Mouse (Mus musculus): Measurements from ENCODE around the gene Lin52. TPM values are rescaled to one million over a fixed set of nuclear protein-coding genes. Genes with fewer than 3 reads are reported as not detected.
A peak's percentile ranks its signal among the peaks of the same experiment; 100 is the strongest.

The Lin52 gene
- polyA plus RNA-seq (2012; rRNA removed), result 21.6 and 26.3 TPM in 2 replicates

DNA sequence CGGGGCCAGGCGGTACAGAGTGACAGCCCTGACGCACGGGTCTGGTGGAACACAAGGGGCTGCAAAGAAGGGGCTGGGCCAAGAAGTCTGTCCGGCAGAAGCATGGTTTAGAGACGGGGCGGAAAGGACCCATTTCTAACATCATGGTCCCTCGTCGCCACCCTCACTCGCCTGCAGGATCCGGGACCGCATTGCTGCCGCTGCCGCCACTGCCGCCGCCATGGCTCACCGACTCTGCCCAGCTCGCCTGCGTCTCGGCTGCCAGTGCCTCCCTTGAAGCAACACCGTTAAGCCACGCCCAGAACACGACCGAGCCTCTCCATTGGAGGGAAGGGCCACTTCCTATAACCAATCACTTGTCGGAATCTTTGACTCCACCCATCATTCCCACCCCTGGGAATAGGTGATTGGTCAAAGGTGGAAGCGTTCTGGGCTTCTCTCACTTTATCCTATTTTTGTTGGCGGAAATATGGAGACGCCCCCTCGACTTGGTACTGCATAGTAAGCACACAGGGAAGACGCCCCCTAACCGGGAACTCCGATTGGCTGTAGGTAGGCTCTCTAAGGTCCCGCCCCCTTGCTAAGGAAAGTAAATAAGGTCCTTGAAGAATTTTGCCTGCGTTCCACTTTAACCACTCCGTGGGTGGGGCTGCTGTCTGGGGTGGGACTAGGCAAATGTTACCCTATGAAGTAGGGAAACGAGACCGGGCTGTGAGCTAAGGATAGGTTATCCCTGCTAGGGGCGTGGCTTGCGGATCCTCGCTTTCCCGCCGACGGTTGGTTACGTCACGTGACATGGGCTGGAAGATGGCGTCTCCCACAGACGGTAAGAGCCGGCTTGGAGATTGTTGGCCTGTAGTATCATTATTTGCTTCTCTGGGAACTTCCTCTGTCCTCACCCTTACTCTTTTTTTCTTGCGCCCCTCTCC is at the start of gene Lin52, which contains the start of gene Aldh6a1:
Gene Lin52, plus strand, starts transcription at position 705 of the 929 bp plus-strand sequence.
Gene Aldh6a1, minus strand, starts transcription at position 287 of the 929 bp plus-strand sequence.
- no peaks in the 10 kb centered on the region for H3K36me3 ChIP-seq (ENCODE audit: control insufficient read depth, insufficient read depth, low read length)
- peak within 1 kb of the TSS; percentile 94 for H3K27ac ChIP-seq (ENCODE audit: insufficient read depth, low read depth, low read length)
- TF ChIP-seq CTCF (conservative IDR thresholded peaks at IDR 0.05; ENCODE audit: insufficient read depth, insufficient read length, low read depth, low read length) (no peak), POLR2A (IDR thresholded peaks at IDR 0.05; ENCODE audit: low read depth, low read length) (peak; percentile 97)
- peaks cover 5% of the 10 kb centered on the region; the same call in 1 of the 2 replicates for H3K4me1 ChIP-seq (ENCODE audit: control insufficient read depth, insufficient read depth, low read length)
- DNase-seq, result peak; percentile 100
- WGBS, result under 1% methylated on average over 49 of the region's 49 CpGs
- no peaks in the 10 kb centered on the region for H3K27me3 ChIP-seq (replicated peaks; ENCODE audit: control insufficient read depth, insufficient read depth, low read length)
- H3K4me3 ChIP-seq (ENCODE audit: insufficient read depth, low read depth, low read length), result peak within 1 kb of the TSS; percentile 84

- peak; percentile 70 for DNase-seq
- TF ChIP-seq CTCF (conservative IDR thresholded peaks at IDR 0.05; ENCODE audit: insufficient read depth, insufficient read length, low read depth, low read length) (no peak), POLR2A (IDR thresholded peaks at IDR 0.05; ENCODE audit: low read depth, low read length) (no peak)
- Histone ChIP-seq H3K4me1 (ENCODE audit: control insufficient read depth, insufficient read depth, low read length) (peaks cover 16% of the 10 kb centered on the region), H3K27me3 (replicated peaks; ENCODE audit: control insufficient read depth, insufficient read depth, low read length) (no peaks in the 10 kb centered on the region), H3K27ac (ENCODE audit: insufficient read depth, low read depth, low read length) (peak overlapping the region; percentile 59), H3K36me3 (ENCODE audit: control insufficient read depth, insufficient read depth, low read length) (no peaks in the 10 kb centered on the region), H3K4me3 (ENCODE audit: insufficient read depth, low read depth, low read length) (no peak overlapping the region)
- 29% methylated on average over 9 of the region's 9 CpGs for WGBS
Measured at GRCm38 (mm10) chr12:84402923-84403322, 48.3 kb upstream of the Lin52 start.

DNA sequence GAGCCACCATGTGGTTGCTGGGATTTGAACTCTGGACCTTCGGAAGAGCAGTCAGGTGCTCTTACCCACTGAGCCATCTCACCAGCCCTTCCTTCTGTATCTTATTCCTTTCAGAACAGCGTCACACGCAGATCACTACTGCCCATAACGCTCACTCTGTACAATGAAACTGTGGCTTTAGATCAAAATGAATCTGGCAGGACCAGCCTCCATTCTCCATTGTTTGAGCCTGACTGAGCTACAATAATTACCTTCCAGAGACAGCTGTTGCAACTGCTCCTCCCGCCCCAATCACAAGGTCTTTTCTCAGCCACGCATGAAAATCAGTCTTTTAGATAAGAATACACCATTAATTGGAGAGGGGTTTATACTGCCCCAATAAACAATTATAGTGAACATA is 46.7 kb upstream of the Lin52 start:
- WGBS, result 79% methylated on average over 6 of the region's 6 CpGs
- no peak for DNase-seq
- no peak for TF ChIP-seq POLR2A (IDR thresholded peaks at IDR 0.05; ENCODE audit: low read depth, low read length)
- TF ChIP-seq CTCF (conservative IDR thresholded peaks at IDR 0.05; ENCODE audit: insufficient read depth, insufficient read length, low read depth, low read length), result no peak
- Histone ChIP-seq H3K27ac (ENCODE audit: insufficient read depth, low read depth, low read length) (no peak overlapping the region), H3K4me1 (ENCODE audit: control insufficient read depth, insufficient read depth, low read length) (peaks cover 13% of the 10 kb centered on the region), H3K27me3 (replicated peaks; ENCODE audit: control insufficient read depth, insufficient read depth, low read length) (no peaks in the 10 kb centered on the region), H3K4me3 (ENCODE audit: insufficient read depth, low read depth, low read length) (no peak overlapping the region), H3K36me3 (ENCODE audit: control insufficient read depth, insufficient read depth, low read length) (no peaks in the 10 kb centered on the region)

DNA sequence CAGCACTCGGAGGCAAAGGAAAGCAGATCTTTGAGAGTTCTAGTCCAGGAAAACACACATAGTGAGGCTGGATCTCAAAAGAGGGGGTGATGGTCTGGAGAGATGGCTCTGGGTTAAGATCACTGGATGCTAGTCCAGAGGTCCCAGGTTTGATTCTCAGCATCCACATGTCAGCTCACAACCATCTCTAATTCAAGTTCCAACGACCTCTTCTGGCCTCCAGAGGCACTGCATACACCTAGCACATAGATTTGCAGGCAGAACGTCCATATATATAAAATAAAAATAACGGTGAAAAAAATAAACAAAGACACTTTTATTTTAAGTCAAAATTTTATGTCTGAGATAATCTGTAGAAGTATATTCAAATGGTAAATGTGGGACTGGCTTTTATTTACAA is 44.0 kb upstream of the Lin52 start:
- Histone ChIP-seq H3K36me3 (ENCODE audit: control insufficient read depth, insufficient read depth, low read length) (no peaks in the 10 kb centered on the region), H3K4me3 (ENCODE audit: insufficient read depth, low read depth, low read length) (no peak overlapping the region), H3K4me1 (ENCODE audit: control insufficient read depth, insufficient read depth, low read length) (peaks cover 7% of the 10 kb centered on the region), H3K27me3 (replicated peaks; ENCODE audit: control insufficient read depth, insufficient read depth, low read length) (no peaks in the 10 kb centered on the region), H3K27ac (ENCODE audit: insufficient read depth, low read depth, low read length) (no peak overlapping the region)
- TF ChIP-seq POLR2A (IDR thresholded peaks at IDR 0.05; ENCODE audit: low read depth, low read length), result no peak
- no peak for TF ChIP-seq CTCF (conservative IDR thresholded peaks at IDR 0.05; ENCODE audit: insufficient read depth, insufficient read length, low read depth, low read length)
- no peak for DNase-seq
- 66% methylated on average over 4 of the region's 4 CpGs for WGBS

DNA sequence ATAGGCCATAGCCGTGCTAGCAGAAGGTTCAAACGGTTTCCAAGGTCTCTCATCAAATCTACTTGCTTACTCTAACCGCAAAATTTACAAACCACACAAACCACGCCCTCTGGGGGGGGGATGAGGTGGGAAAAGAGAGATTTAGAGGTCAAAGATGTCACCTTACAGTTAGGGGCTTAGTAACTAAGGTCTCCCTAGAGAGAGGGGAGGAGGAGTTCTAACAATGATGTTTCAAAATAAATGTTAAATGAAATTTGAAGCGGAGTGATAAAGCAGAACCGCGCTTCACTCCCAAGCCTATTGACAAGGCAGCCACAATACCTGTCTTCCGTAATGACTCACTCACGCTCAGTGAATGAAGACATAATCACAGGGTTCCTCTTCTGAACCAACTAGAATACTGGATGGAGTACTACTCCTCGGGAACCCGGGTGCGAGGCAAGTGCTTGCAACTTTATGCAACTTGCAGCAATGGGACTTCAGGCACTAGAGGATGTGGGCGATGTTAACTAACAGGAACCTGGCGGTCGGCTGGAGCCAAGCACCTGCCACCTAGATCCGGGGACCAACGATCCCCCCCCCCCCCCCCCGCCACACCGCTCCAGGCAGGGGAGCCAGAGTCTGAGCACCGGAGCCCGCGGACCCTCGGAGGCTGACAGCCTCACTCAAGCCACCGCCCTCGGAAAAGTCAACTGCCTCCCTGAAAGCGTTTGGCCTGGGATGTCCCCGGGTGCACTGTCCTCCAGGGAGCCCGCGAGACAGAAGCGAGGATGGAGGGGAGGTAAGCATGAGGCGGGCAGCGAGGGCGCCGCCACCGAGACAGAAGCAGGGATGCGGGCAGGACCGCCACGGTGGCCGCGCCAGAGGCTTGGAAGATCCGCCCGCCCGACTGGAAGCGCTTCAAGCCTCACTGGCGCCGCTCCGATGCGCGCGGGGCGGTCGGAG is 43.1 kb upstream of the Lin52 start:
- Histone ChIP-seq H3K27ac (ENCODE audit: insufficient read depth, low read depth, low read length) (peak overlapping the region; percentile 90), H3K4me1 (ENCODE audit: control insufficient read depth, insufficient read depth, low read length) (peaks cover under 1% of the 10 kb centered on the region; the same call in 1 of the 2 replicates), H3K4me3 (ENCODE audit: insufficient read depth, low read depth, low read length) (peak overlapping the region; percentile 90), H3K27me3 (replicated peaks; ENCODE audit: control insufficient read depth, insufficient read depth, low read length) (no peaks in the 10 kb centered on the region), H3K36me3 (ENCODE audit: control insufficient read depth, insufficient read depth, low read length) (no peaks in the 10 kb centered on the region)
- WGBS, result 1% methylated on average over 44 of the region's 52 CpGs
- TF ChIP-seq POLR2A (IDR thresholded peaks at IDR 0.05; ENCODE audit: low read depth, low read length), result no peak
- TF ChIP-seq CTCF (conservative IDR thresholded peaks at IDR 0.05; ENCODE audit: insufficient read depth, insufficient read length, low read depth, low read length), result 0 out of 2 replicates have a peak, but pooled peaks have one; percentile 6
- DNase-seq, result peak; percentile 37

GRCm38 (mm10) chr12:84408819-84409507 is 42.3 kb upstream of the Lin52 start, which contains the start of the genes Entpd5 and Bbof1:
Entpd5 (minus strand) TSS chr12:84409029.
Bbof1 (plus strand) TSS chr12:84409071.
- DNase-seq, result peak; percentile 94
- H3K27ac ChIP-seq (ENCODE audit: insufficient read depth, low read depth, low read length), result peak within 1 kb of the TSS; percentile 90
- peak; percentile 16 for TF ChIP-seq POLR2A (IDR thresholded peaks at IDR 0.05; ENCODE audit: low read depth, low read length)
- no peak for TF ChIP-seq CTCF (conservative IDR thresholded peaks at IDR 0.05; ENCODE audit: insufficient read depth, insufficient read length, low read depth, low read length)
- no peaks in the 10 kb centered on the region; the same call in 1 of the 2 replicates for H3K4me1 ChIP-seq (ENCODE audit: control insufficient read depth, insufficient read depth, low read length)
- WGBS, result under 1% methylated on average over 56 of the region's 63 CpGs
- H3K27me3 ChIP-seq (replicated peaks; ENCODE audit: control insufficient read depth, insufficient read depth, low read length), result no peaks in the 10 kb centered on the region
- no peaks in the 10 kb centered on the region for H3K36me3 ChIP-seq (ENCODE audit: control insufficient read depth, insufficient read depth, low read length)
- H3K4me3 ChIP-seq (ENCODE audit: insufficient read depth, low read depth, low read length), result peak within 1 kb of the TSS; percentile 90
